Comparison of ENCODE assay signal across 9 mouse cellular contexts in genomic region chr10:84438466-84439227, GRCm38 (mm10). TPM values are rescaled to one million over a fixed set of nuclear protein-coding genes. Genes with fewer than 3 reads are reported as not detected.
DNase-seq lines count a peak whose midpoint lies in the region; ATAC-seq and TF ChIP-seq lines count a peak whose summit lies in the region.
"Had no signal": no experiment of that assay in that cellular context is flagged by ENCODE, and none has a peak within 500 bp of the region (broad histone marks: within the 10 kb centered on the region; RNA-seq: fewer than 3 reads in every experiment).

No protein-coding gene starts in this region.

- WGBS in heart, embryonic 12.5 days: 13% methylated on average over 19 of the region's 19 CpGs
- WGBS in forebrain, embryonic 15.5 days: 38% methylated on average over 19 of the region's 19 CpGs
- 34% methylated on average over 19 of the region's 19 CpGs for WGBS in liver, embryonic 15.5 days (ENCODE audit: insufficient replicate concordance)

- no peaks in the 10 kb centered on the region for H3K27me3 ChIP-seq in heart, embryonic 12.5 days (replicated peaks)
- H3K27me3 ChIP-seq in CH12.LX (replicated peaks): no peaks in the 10 kb centered on the region
- no peaks in the 10 kb centered on the region for H3K27me3 ChIP-seq in forebrain, embryonic 15.5 days
- peaks cover 57% of the 10 kb centered on the region for H3K27me3 ChIP-seq in liver, embryonic 15.5 days

- no peak for ATAC-seq in heart, embryonic 12.5 days (ENCODE audit: insufficient number of reproducible peaks, low FRiP score)
- no peak for ATAC-seq in forebrain, embryonic 15.5 days (replicated peaks)
- ATAC-seq in liver, embryonic 15.5 days (ENCODE audit: insufficient read depth): no peak

- peak overlapping the region; percentile 98 for H3K27ac ChIP-seq in heart, embryonic 12.5 days (ENCODE audit: poor library complexity, severe bottlenecking)
- H3K27ac ChIP-seq in CH12.LX (ENCODE audit: insufficient read depth, low read depth): no peak overlapping the region
- peak overlapping the region; percentile 97 for H3K27ac ChIP-seq in forebrain, embryonic 15.5 days (replicated peaks)
- H3K27ac ChIP-seq in liver, embryonic 15.5 days (replicated peaks): no peak overlapping the region
- H3K27ac ChIP-seq: liver, embryonic 14.5 days had no signal

- H3K4me1 ChIP-seq in heart, embryonic 12.5 days (replicated peaks): peaks cover 71% of the 10 kb centered on the region
- H3K4me1 ChIP-seq in CH12.LX (ENCODE audit: control insufficient read depth in 1 of 2, insufficient read depth in 2 of 2): peaks cover 9 to 58% of the 10 kb centered on the region in 2 experiments; a peak in 3 of 4 replicates
- H3K4me1 ChIP-seq in forebrain, embryonic 15.5 days: peaks cover 71% of the 10 kb centered on the region
- peaks cover 7% of the 10 kb centered on the region for H3K4me1 ChIP-seq in liver, embryonic 15.5 days (replicated peaks)

- H3K36me3 ChIP-seq in heart, embryonic 12.5 days: peaks cover 7% of the 10 kb centered on the region
- H3K36me3 ChIP-seq in CH12.LX (replicated peaks in 1 of 2; ENCODE audit: control insufficient read depth in 1 of 2, insufficient read depth in 1 of 2, low read length in 1 of 2): peaks cover 0 to 20% of the 10 kb centered on the region in 2 experiments
- no peaks in the 10 kb centered on the region for H3K36me3 ChIP-seq in forebrain, embryonic 15.5 days
- no peaks in the 10 kb centered on the region for H3K36me3 ChIP-seq in liver, embryonic 15.5 days (replicated peaks)

- peak overlapping the region; percentile 93 for H3K4me2 ChIP-seq in heart, embryonic 12.5 days
- peak overlapping the region; percentile 85; the same call in 1 of the 2 replicates for H3K4me2 ChIP-seq in CH12.LX (ENCODE audit: insufficient read depth, low read depth, poor library complexity, severe bottlenecking)
- H3K4me2 ChIP-seq in forebrain, embryonic 15.5 days (replicated peaks): peak overlapping the region; percentile 87
- H3K4me2 ChIP-seq in liver, embryonic 15.5 days: 0 out of 2 replicates have a peak overlapping the region, but pooled peaks have one; percentile 67

- no peak for TF ChIP-seq CTCF in CH12.LX (conservative IDR thresholded peaks at IDR 0.05 in 1 of 2, IDR thresholded peaks at IDR 0.05 in 1 of 2; ENCODE audit: low read depth in 2 of 2, low read length in 2 of 2)

- no peaks in the 10 kb centered on the region for H3K79me2 ChIP-seq in CH12.LX (replicated peaks; ENCODE audit: control insufficient read depth, extremely low read depth, insufficient read depth, poor library complexity, severe bottlenecking)

- no peak for TF ChIP-seq EP300 in CH12.LX (IDR thresholded peaks at IDR 0.05; ENCODE audit: low read length)

- intact Hi-C loops in heart, postnatal 14 days (cut with DNase I): loop anchor here (1.0 to 5.0 kb wide), 5 partner anchors 44 to 619 kb away; no protein-coding TSS in a partner anchor

- DNase-seq in heart, postnatal 14 days: no peak
- DNase-seq in CH12.LX (ENCODE audit: extremely low read depth): no peak
- DNase-seq in adrenal gland, adult 18-20 months (ENCODE audit: low spot score in 2 of 2): no peak
- no peak for DNase-seq in MN1 (ENCODE audit: low spot score)
- no peak for DNase-seq in right cerebral cortex, postnatal 14 days

- no peak for TF ChIP-seq POLR2A in CH12.LX (IDR thresholded peaks at IDR 0.05; ENCODE audit: low read depth, low read length)

- dilution Hi-C loops in CH12.LX (cut with MboI; ENCODE audit: extremely low pct_ligation_motif_present, extremely low pct_unique_long_range_greater_than_20kb, low sequenced_read_pairs): no loop called here

- peak overlapping the region; percentile 80 for H3K4me3 ChIP-seq in heart, embryonic 12.5 days
- H3K4me3 ChIP-seq in CH12.LX (replicated peaks in 1 of 3; ENCODE audit: low read depth in 2 of 3, low read length in 2 of 3, poor library complexity in 1 of 3): peak overlapping the region in 2 of 3 experiments; percentile 15 to 83
- peak overlapping the region; percentile 90 for H3K4me3 ChIP-seq in forebrain, embryonic 15.5 days
- H3K4me3 ChIP-seq in liver, embryonic 15.5 days (replicated peaks): 0 out of 2 replicates have a peak overlapping the region, but pooled peaks have one; percentile 57

- H3K9ac ChIP-seq in heart, embryonic 12.5 days: peak overlapping the region; percentile 96
- no peak overlapping the region for H3K9ac ChIP-seq in CH12.LX (ENCODE audit: insufficient read depth, low read depth)
- peak overlapping the region; percentile 92 for H3K9ac ChIP-seq in forebrain, embryonic 15.5 days (replicated peaks)
- H3K9ac ChIP-seq in liver, embryonic 15.5 days: no peak overlapping the region
- H3K9ac ChIP-seq: liver, embryonic 14.5 days had no signal

- H3K9me3 ChIP-seq in heart, embryonic 12.5 days (replicated peaks): no peaks in the 10 kb centered on the region
- H3K9me3 ChIP-seq in CH12.LX (replicated peaks; ENCODE audit: low read length): no peaks in the 10 kb centered on the region
- no peaks in the 10 kb centered on the region for H3K9me3 ChIP-seq in forebrain, embryonic 15.5 days
- no peaks in the 10 kb centered on the region for H3K9me3 ChIP-seq in liver, embryonic 15.5 days (replicated peaks)

- no peak for TF ChIP-seq RAD21 in CH12.LX (IDR thresholded peaks at IDR 0.05; ENCODE audit: low read depth, low read length)

- in situ Hi-C loops in CH12.LX (cut with MboI; ENCODE audit: low pct_ligation_motif_present, low pct_unique_long_range_greater_than_20kb, low sequenced_read_pairs): no loop called here

TF ChIP-seq in CH12.LX, 34 proteins besides CTCF, POLR2A, EP300 and RAD21:
- TF ChIP-seq POLR2AphosphoS2 (IDR thresholded peaks at IDR 0.05; ENCODE audit: low read depth, low read length) (no peak), IRF4 (IDR thresholded peaks at IDR 0.05; ENCODE audit: low read depth, low read length) (no peak), MAX (IDR thresholded peaks at IDR 0.05; ENCODE audit: low read length) (no peak), GABPA (IDR thresholded peaks at IDR 0.05; ENCODE audit: insufficient replicate concordance, low read depth, low read length) (no peak), USF1 (IDR thresholded peaks at IDR 0.05; ENCODE audit: low read depth, low read length) (no peak), RCOR1 (conservative IDR thresholded peaks at IDR 0.05; ENCODE audit: low read depth, low read length) (no peak), TBP (conservative IDR thresholded peaks at IDR 0.05; ENCODE audit: low read depth, low read length) (no peak), USF2 (conservative IDR thresholded peaks at IDR 0.05; ENCODE audit: low read depth, low read length) (no peak)
TF ChIP-seq in CH12.LX: peak in this region for 0.

RNA-seq across cellular contexts. Expression of gene Nuak1, which starts 1.8 kb away (rescaled TPM):
- polyA plus RNA-seq in heart, embryonic 12.5 days (2016; fragmentation: Nextera tagmentation; extraction: Ambion mirVana): 3.2 and 3.7 TPM in 2 replicates
- total RNA-seq in heart, postnatal 14 days (2021): 10 to 100 TPM; 19.9 to 20.6 TPM
- 1.2 TPM in 2 replicates for total RNA-seq in CH12.LX (2012; rRNA removed)
- total RNA-seq in CH12.LX (2014; rRNA removed): 1.4 and 1.6 TPM in 2 replicates
- polyA plus RNA-seq in CH12.LX (2012; ENCODE audit: insufficient read length, low read depth): 3.2 and 3.4 TPM in 2 replicates
- 11.6 and 12.6 TPM in 2 replicates for polyA plus RNA-seq in forebrain, embryonic 15.5 days (2015; fragmentation: Nextera tagmentation; extraction: Ambion mirVana)
- 0.13 and 0.15 TPM in 2 replicates for polyA plus RNA-seq in liver, embryonic 15.5 days (2015; fragmentation: Nextera tagmentation; extraction: Ambion mirVana)
- total RNA-seq in adrenal gland, adult 18-20 months (2021): 1 to 10 TPM; 5.4 to 6.8 TPM

Comparison
In these comparisons a context has a peak if more than half of its experiments do, and no peak if none do; other contexts are left out.
1. H3K27ac ChIP-seq: peak in heart, embryonic 12.5 days (single experiment) and forebrain, embryonic 15.5 days (single experiment); none in CH12.LX (single experiment) and liver, embryonic 15.5 days (single experiment).
2. H3K9ac ChIP-seq: peak in heart, embryonic 12.5 days (single experiment) and forebrain, embryonic 15.5 days (single experiment); none in CH12.LX (single experiment) and liver, embryonic 15.5 days (single experiment).
3. Peak in every context shown above with its lines, with median percentiles within 50 percentile points of each other: H3K4me2 ChIP-seq and H3K4me3 ChIP-seq.